Mouse (Mus musculus) bone marrow, adult 2 months (tissue): ENCODE results near the gene Rpl7a.

Experiments used
- CTCF ChIP-seq: fragments of 200-500 bp; IDR thresholded peaks from 2 replicates; pipeline ENCODE4 v1.5.1; 2011; ENCODE audit warnings: low read length, control low read depth; ENCODE audit not compliant: control insufficient read depth, insufficient read depth
- POLR2A ChIP-seq: fragments of 200-500 bp; IDR thresholded peaks from 2 replicates; pipeline ENCODE4 v1.6.1; 2011; ENCODE audit warnings: low read depth, mild to moderate bottlenecking, control low read depth, low read length, borderline replicate concordance; ENCODE audit not compliant: control insufficient read depth

- TF ChIP-seq CTCF (no peak), POLR2A (no peak)
Measured at GRCm38 (mm10) chr2:26900731-26901130, 9.8 kb upstream of the Rpl7a start.
